Mouse (Mus musculus) neural tube, embryonic 11.5 days (tissue): ENCODE measurements at regions not wholly inside any gene's neighbourhood (a gene's known extent, or its start where the extent isn't known, plus 50 kb on each side); places are given as distances from the start of the nearest gene placed in this dataset.

Experiments used
- ATAC-seq: fragments of 200-750 bp; cut with Nextera tagmentation; 2 replicates; pipeline ENCODE4 v1.8.0; 2017; ENCODE audit warnings: moderate number of reproducible peaks, mild to moderate bottlenecking, moderate TSS enrichment, moderate library complexity; ENCODE audit not compliant: insufficient read depth, low FRiP score, low TSS enrichment
- DNase-seq: peaks from one replicate; pipeline ENCODE4 v3.0.0-alpha.2; 2015; ENCODE audit warnings: low spot score
- H3K27ac ChIP-seq: fragments of 300-500 bp; sonication (generic); 2 replicates; pipeline ENCODE4 v1.5.1; 2014; ENCODE audit warnings: low read depth, mild to moderate bottlenecking, low read length
- H3K27me3 ChIP-seq: fragments of 300-500 bp; sonication (generic); 2 replicates; pipeline ENCODE4 v1.6.1; 2014; ENCODE audit warnings: mild to moderate bottlenecking, low read length, mixed read lengths; ENCODE audit not compliant: control insufficient read depth, insufficient read depth
- H3K36me3 ChIP-seq: fragments of 300-500 bp; sonication (generic); 2 replicates; pipeline ENCODE4 v1.6.1; 2014; ENCODE audit warnings: mild to moderate bottlenecking, low read length, moderate library complexity, mixed read lengths; ENCODE audit not compliant: control insufficient read depth, insufficient read depth
- H3K4me1 ChIP-seq: fragments of 300-500 bp; sonication (generic); 2 replicates; pipeline ENCODE4 v1.6.1; 2014; ENCODE audit warnings: low read length, mixed read lengths; ENCODE audit not compliant: control insufficient read depth, insufficient read depth
- H3K4me2 ChIP-seq: fragments of 300-500 bp; sonication (generic); 2 replicates; pipeline ENCODE4 v1.6.1; 2014; ENCODE audit warnings: low read depth, mild to moderate bottlenecking, moderate library complexity
- H3K4me3 ChIP-seq: fragments of 300-500 bp; sonication (generic); 2 replicates; pipeline ENCODE4 v1.5.1; 2014; ENCODE audit warnings: low read depth, low read length
- H3K9ac ChIP-seq: fragments of 300-500 bp; sonication (generic); 2 replicates; pipeline ENCODE4 v1.6.1; 2014; ENCODE audit warnings: mild to moderate bottlenecking, low read length
- H3K9me3 ChIP-seq: fragments of 300-500 bp; sonication (generic); 2 replicates; pipeline ENCODE4 v1.6.1; 2016; ENCODE audit warnings: low read length; ENCODE audit not compliant: control insufficient read depth
- WGBS: fragments of 180-500 bp; shearing (Covaris S2); extraction: QIAGEN DNeasy Blood & Tissue Kit; methylation state at CpG from one replicate; pipeline ENCODE4 v1.1.7; 2014; 5-methylcytosine and 5-hydroxymethylcytosine counted together

GRCm38 (mm10) chr1:19912194-19912846, 703.6 kb downstream of the Tfap2b start:
- Histone ChIP-seq H3K9ac (no peak overlapping the region), H3K27me3 (no peaks in the 10 kb centered on the region), H3K4me3 (no peak overlapping the region), H3K9me3 (no peaks in the 10 kb centered on the region), H3K36me3 (no peaks in the 10 kb centered on the region), H3K27ac (no peak overlapping the region), H3K4me1 (no peaks in the 10 kb centered on the region; the same call in 1 of the 2 replicates), H3K4me2 (no peak overlapping the region)
- 49% methylated on average over 2 of the region's 2 CpGs for WGBS
- DNase-seq (no peak), ATAC-seq (no peak)

GRCm38 (mm10) chr1:19918762-19919161, 699.1 kb downstream of the Pkhd1 start:
- no peak for DNase-seq
- Histone ChIP-seq H3K27me3 (no peaks in the 10 kb centered on the region), H3K36me3 (no peaks in the 10 kb centered on the region), H3K4me1 (no peaks in the 10 kb centered on the region), H3K9me3 (no peaks in the 10 kb centered on the region), H3K9ac (no peak overlapping the region), H3K27ac (no peak overlapping the region), H3K4me2 (no peak overlapping the region), H3K4me3 (no peak overlapping the region)
- no peak for ATAC-seq
- 88% methylated on average over 4 of the region's 4 CpGs for WGBS

- peaks cover 5% of the 10 kb centered on the region; the same call in 1 of the 2 replicates for H3K4me1 ChIP-seq
- ATAC-seq, result peak; percentile 59
- no peak overlapping the region for H3K4me3 ChIP-seq
- H3K9me3 ChIP-seq, result no peaks in the 10 kb centered on the region
- WGBS, result 82% methylated on average over 1 of the region's 1 CpGs
- H3K9ac ChIP-seq, result no peak overlapping the region
- H3K27ac ChIP-seq, result no peak overlapping the region
- no peaks in the 10 kb centered on the region for H3K36me3 ChIP-seq
- no peak overlapping the region for H3K4me2 ChIP-seq
- H3K27me3 ChIP-seq, result no peaks in the 10 kb centered on the region
- no peak for DNase-seq
Measured at GRCm38 (mm10) chr1:19927192-19927591, 690.7 kb downstream of the Pkhd1 start.

GRCm38 (mm10) chr1:19927736-19928327, 690.0 kb downstream of the Pkhd1 start:
- Histone ChIP-seq H3K27ac (no peak overlapping the region), H3K36me3 (no peaks in the 10 kb centered on the region), H3K9ac (no peak overlapping the region), H3K4me2 (no peak overlapping the region), H3K4me3 (no peak overlapping the region), H3K9me3 (no peaks in the 10 kb centered on the region), H3K27me3 (no peaks in the 10 kb centered on the region), H3K4me1 (peaks cover 5% of the 10 kb centered on the region; the same call in 1 of the 2 replicates)
- ATAC-seq (peak; percentile 97), DNase-seq (peak; percentile 71)
- WGBS, result 12% methylated on average over 5 of the region's 5 CpGs

- H3K36me3 ChIP-seq, result no peaks in the 10 kb centered on the region
- H3K9me3 ChIP-seq, result no peaks in the 10 kb centered on the region
- no peaks in the 10 kb centered on the region for H3K27me3 ChIP-seq
- WGBS, result 20% methylated on average over 7 of the region's 7 CpGs
- peak overlapping the region; percentile 15; the same call in 1 of the 2 replicates for H3K4me2 ChIP-seq
- no peak overlapping the region for H3K4me3 ChIP-seq
- H3K9ac ChIP-seq, result no peak overlapping the region
- H3K27ac ChIP-seq, result no peak overlapping the region; the same call in 1 of the 2 replicates
- no peaks in the 10 kb centered on the region for H3K4me1 ChIP-seq
- ATAC-seq (peak; percentile 97), DNase-seq (peak; percentile 40)
Measured at GRCm38 (mm10) chr1:19951050-19951679, 666.7 kb downstream of the Pkhd1 start.

GRCm38 (mm10) chr1:19951680-19952248, 666.1 kb downstream of the Pkhd1 start:
- H3K4me2 ChIP-seq, result peak overlapping the region; percentile 15; the same call in 1 of the 2 replicates
- no peaks in the 10 kb centered on the region for H3K27me3 ChIP-seq
- H3K36me3 ChIP-seq, result no peaks in the 10 kb centered on the region
- H3K9ac ChIP-seq, result no peak overlapping the region
- H3K4me1 ChIP-seq, result no peaks in the 10 kb centered on the region
- ATAC-seq (peak; percentile 82), DNase-seq (peak; percentile 16)
- 15% methylated on average over 8 of the region's 8 CpGs for WGBS
- H3K27ac ChIP-seq, result no peak overlapping the region; the same call in 1 of the 2 replicates
- no peaks in the 10 kb centered on the region for H3K9me3 ChIP-seq
- H3K4me3 ChIP-seq, result no peak overlapping the region

- Histone ChIP-seq H3K27me3 (no peaks in the 10 kb centered on the region), H3K36me3 (no peaks in the 10 kb centered on the region), H3K4me2 (no peak overlapping the region), H3K4me1 (no peaks in the 10 kb centered on the region), H3K9me3 (no peaks in the 10 kb centered on the region), H3K9ac (no peak overlapping the region), H3K4me3 (no peak overlapping the region), H3K27ac (no peak overlapping the region)
- 46% methylated on average over 4 of the region's 4 CpGs for WGBS
- ATAC-seq (peak; percentile 80), DNase-seq (no peak)
Measured at GRCm38 (mm10) chr1:19973364-19973763, 644.5 kb downstream of the Pkhd1 start.

GRCm38 (mm10) chr1:19973981-19974380, 643.9 kb downstream of the Pkhd1 start:
- ATAC-seq (peak; percentile 63), DNase-seq (no peak)
- no peaks in the 10 kb centered on the region for H3K9me3 ChIP-seq
- H3K9ac ChIP-seq, result no peak overlapping the region
- H3K27ac ChIP-seq, result no peak overlapping the region
- H3K36me3 ChIP-seq, result no peaks in the 10 kb centered on the region
- no peak overlapping the region for H3K4me2 ChIP-seq
- H3K4me1 ChIP-seq, result no peaks in the 10 kb centered on the region
- H3K27me3 ChIP-seq, result no peaks in the 10 kb centered on the region
- 15% methylated on average over 2 of the region's 2 CpGs for WGBS
- no peak overlapping the region for H3K4me3 ChIP-seq
